Mouse (Mus musculus) liver, embryonic 16.5 days (tissue): ENCODE measurements around the gene Olfr45. TPM values are rescaled to one million over a fixed set of nuclear protein-coding genes. Genes with fewer than 3 reads are reported as not detected.

ENCODE experiments used
- ATAC-seq: fragments of 200-750 bp; cut with Nextera tagmentation; 2 replicates; pipeline ENCODE4 v1.8.0; 2017; ENCODE audit warnings: low read depth, mild to moderate bottlenecking, moderate number of reproducible peaks, moderate library complexity
- H3K27ac ChIP-seq: fragments of 300-500 bp; sonication (generic); 2 replicates; pipeline ENCODE4 v1.5.1; 2014; ENCODE audit warnings: mild to moderate bottlenecking, low read length
- H3K27me3 ChIP-seq: fragments of 300-500 bp; sonication (generic); 2 replicates; pipeline ENCODE4 v1.6.1; 2014; ENCODE audit warnings: low read depth, low read length, mixed read lengths; ENCODE audit not compliant: control insufficient read depth, insufficient read depth
- H3K36me3 ChIP-seq: fragments of 300-500 bp; sonication (generic); 2 replicates; pipeline ENCODE4 v1.6.1; 2014; ENCODE audit warnings: mild to moderate bottlenecking; ENCODE audit not compliant: control insufficient read depth, insufficient read depth
- H3K4me1 ChIP-seq: fragments of 300-500 bp; sonication (generic); 2 replicates; pipeline ENCODE4 v1.6.1; 2014; ENCODE audit warnings: low read depth, low read length, mixed read lengths; ENCODE audit not compliant: control insufficient read depth
- H3K4me2 ChIP-seq: fragments of 300-500 bp; sonication (generic); 2 replicates; pipeline ENCODE4 v1.6.1; 2014; ENCODE audit warnings: low read depth, low read length, mixed read lengths
- H3K4me3 ChIP-seq: fragments of 300-500 bp; sonication (generic); 2 replicates; pipeline ENCODE4 v1.5.1; 2014; ENCODE audit warnings: low read depth, mild to moderate bottlenecking, low read length
- H3K9ac ChIP-seq: fragments of 300-500 bp; sonication (generic); 2 replicates; pipeline ENCODE4 v1.6.1; 2014; ENCODE audit warnings: low read depth, low read length
- H3K9me3 ChIP-seq: fragments of 300-500 bp; sonication (generic); replicated peaks from 2 replicates; pipeline ENCODE4 v1.6.1; 2016; ENCODE audit warnings: low read length; ENCODE audit not compliant: control insufficient read depth
- whole genome bisulfite sequencing: fragments of 180-500 bp; shearing (Covaris S2); extraction: QIAGEN DNeasy Blood & Tissue Kit; methylation state at CpG from one replicate; pipeline ENCODE4 v1.1.7; 2014; ENCODE audit not compliant: insufficient replicate concordance; 5-methylcytosine and 5-hydroxymethylcytosine counted together
- polyA plus RNA-seq: library from polyadenylated mRNA; unstranded; fragments of >200 nt; fragmentation: Nextera tagmentation; extraction: Ambion mirVana; gene quantifications from 2 replicates; pipeline ENCODE4 v1.2.1, GENCODE M21; 2015

Olfr45 gene
- polyA plus RNA-seq, 1 experiment from 2014 or later, result not detected

- no peak overlapping the region for H3K4me2 ChIP-seq
- no peak for ATAC-seq
- no peak overlapping the region for H3K27ac ChIP-seq
- H3K36me3 ChIP-seq, result no peaks in the 10 kb centered on the region
- WGBS, result 52% methylated on average over 7 of the region's 7 CpGs
- no peaks in the 10 kb centered on the region for H3K9me3 ChIP-seq
- no peak overlapping the region for H3K9ac ChIP-seq
- H3K4me1 ChIP-seq, result no peaks in the 10 kb centered on the region
- H3K4me3 ChIP-seq, result no peak overlapping the region
- H3K27me3 ChIP-seq, result no peaks in the 10 kb centered on the region
These were observed 35.7 kb downstream of the Olfr45 start for GRCm38 (mm10) chr7:140717155-140718055.

- H3K27me3 ChIP-seq, result no peaks in the 10 kb centered on the region
- peak; percentile 51; the same call in 1 of the 2 replicates for ATAC-seq
- H3K9ac ChIP-seq, result no peak overlapping the region
- H3K4me1 ChIP-seq, result no peaks in the 10 kb centered on the region
- H3K36me3 ChIP-seq, result no peaks in the 10 kb centered on the region
- H3K4me2 ChIP-seq, result no peak overlapping the region
- H3K9me3 ChIP-seq, result no peaks in the 10 kb centered on the region
- H3K27ac ChIP-seq, result no peak overlapping the region
- no peak overlapping the region for H3K4me3 ChIP-seq
- WGBS, result 41% methylated on average over 6 of the region's 6 CpGs
These were observed 39.3 kb downstream of the Olfr45 start for GRCm38 (mm10) chr7:140721095-140721494.

GRCm38 (mm10) chr7:140725558-140725957 lies 43.8 kb downstream of the Olfr45 start:
- no peaks in the 10 kb centered on the region for H3K36me3 ChIP-seq
- H3K9me3 ChIP-seq, result no peaks in the 10 kb centered on the region
- H3K27ac ChIP-seq, result no peak overlapping the region
- ATAC-seq, result no peak
- no peaks in the 10 kb centered on the region for H3K4me1 ChIP-seq
- H3K4me3 ChIP-seq, result no peak overlapping the region
- H3K9ac ChIP-seq, result no peak overlapping the region
- H3K27me3 ChIP-seq, result no peaks in the 10 kb centered on the region
- H3K4me2 ChIP-seq, result no peak overlapping the region

- no peak overlapping the region for H3K4me3 ChIP-seq
- no peaks in the 10 kb centered on the region for H3K36me3 ChIP-seq
- H3K9ac ChIP-seq, result no peak overlapping the region
- H3K9me3 ChIP-seq, result no peaks in the 10 kb centered on the region
- no peak for ATAC-seq
- H3K4me2 ChIP-seq, result no peak overlapping the region
- no peaks in the 10 kb centered on the region for H3K4me1 ChIP-seq
- no peak overlapping the region for H3K27ac ChIP-seq
- H3K27me3 ChIP-seq, result no peaks in the 10 kb centered on the region
- 25% methylated on average over 2 of the region's 2 CpGs for WGBS
These were observed 51.4 kb downstream of the Olfr45 start for GRCm38 (mm10) chr7:140733162-140733561.

Other genes starting within 250 kb of the Olfr45 start
- not detected in 2 replicates for gene Olfr533, start 218.6 kb upstream of the Olfr45 start, polyA plus RNA-seq
- gene Olfr535, start 197.7 kb upstream of the Olfr45 start, polyA plus RNA-seq, result not detected in 2 replicates
- gene Olfr536, start 174.6 kb upstream of the Olfr45 start, polyA plus RNA-seq, result not detected in 2 replicates
- not detected in 2 replicates for gene Olfr538, start 114.1 kb upstream of the Olfr45 start, polyA plus RNA-seq
- not detected in 2 replicates for gene Olfr46, start 80.7 kb upstream of the Olfr45 start, polyA plus RNA-seq
- not detected in 2 replicates for gene Olfr61, start 53.0 kb upstream of the Olfr45 start, polyA plus RNA-seq
- gene Olfr53, start 35.5 kb upstream of the Olfr45 start, polyA plus RNA-seq, result not detected in 2 replicates
- not detected in 2 replicates for gene Olfr539, start 22.0 kb upstream of the Olfr45 start, polyA plus RNA-seq
- gene Olfr541, start 15.3 kb downstream of the Olfr45 start, polyA plus RNA-seq, result not detected in 2 replicates
- gene Cyp2e1, start 81.8 kb downstream of the Olfr45 start, polyA plus RNA-seq, result 0.97 and 1.1 TPM in 2 replicates
- 0.07 and 0.14 TPM in 2 replicates for gene Syce1, start 105.9 kb downstream of the Olfr45 start, polyA plus RNA-seq
- gene Zfp941, start 140.2 kb downstream of the Olfr45 start, polyA plus RNA-seq, result 0.06 and 0.16 TPM in 2 replicates
- gene Urah, start 153.1 kb downstream of the Olfr45 start, polyA plus RNA-seq, result 30.3 and 32.9 TPM in 2 replicates
- gene Scgb1c1, start 163.6 kb downstream of the Olfr45 start, polyA plus RNA-seq, result not detected in 2 replicates
- not detected in 2 replicates for gene Odf3, start 165.9 kb downstream of the Olfr45 start, polyA plus RNA-seq
- gene Gm45785, start 174.4 kb downstream of the Olfr45 start, polyA plus RNA-seq, result not detected in 2 replicates
- 21.2 and 21.5 TPM in 2 replicates for gene Ric8a, start 175.0 kb downstream of the Olfr45 start, polyA plus RNA-seq
- gene Bet1l, start 175.6 kb downstream of the Olfr45 start, polyA plus RNA-seq, result 19.3 and 20.9 TPM in 2 replicates
- gene Psmd13, start 200.0 kb downstream of the Olfr45 start, polyA plus RNA-seq, result 108 and 123 TPM in 2 replicates
- gene Sirt3, start 200.4 kb downstream of the Olfr45 start, polyA plus RNA-seq, result 21.9 and 23.6 TPM in 2 replicates
- 1.4 and 3.4 TPM in 2 replicates for gene Cox8b, start 218.5 kb downstream of the Olfr45 start, polyA plus RNA-seq
- gene Nlrp6, start 239.0 kb downstream of the Olfr45 start, polyA plus RNA-seq, result 7.8 and 10.8 TPM in 2 replicates